Comparison of ENCODE assay signal across 7 mouse cellular contexts in genomic region chr11:120800061-120800904, GRCm38 (mm10). TPM values are rescaled to one million over a fixed set of nuclear protein-coding genes. Genes with fewer than 3 reads are reported as not detected.
DNase-seq lines count a peak whose midpoint lies in the region; ATAC-seq lines count a peak whose summit lies in the region.

No protein-coding gene starts in this region.

- peak overlapping the region; percentile 79 for H3K27ac ChIP-seq in embryonic facial prominence, embryonic 10.5 days (replicated peaks)
- H3K27ac ChIP-seq in intestine, embryonic 16.5 days (ENCODE audit: low read length), result peak overlapping the region; percentile 24; the same call in 1 of the 2 replicates
- peak overlapping the region; percentile 77 for H3K27ac ChIP-seq in limb, embryonic 10.5 days
- H3K27ac ChIP-seq in midbrain, embryonic 12.5 days (replicated peaks), result peak overlapping the region; percentile 27

- peak overlapping the region; percentile 13 for H3K4me3 ChIP-seq in embryonic facial prominence, embryonic 10.5 days
- no peak overlapping the region for H3K4me3 ChIP-seq in intestine, embryonic 16.5 days (ENCODE audit: low read length)
- H3K4me3 ChIP-seq in limb, embryonic 10.5 days, result peak overlapping the region; percentile 32
- H3K4me3 ChIP-seq in midbrain, embryonic 12.5 days, result no peak overlapping the region

- WGBS in embryonic facial prominence, embryonic 10.5 days, result 13% methylated on average over 10 of the region's 10 CpGs
- WGBS in intestine, embryonic 16.5 days, result 13% methylated on average over 10 of the region's 10 CpGs
- WGBS in limb, embryonic 10.5 days, result 13% methylated on average over 10 of the region's 10 CpGs
- 16% methylated on average over 10 of the region's 10 CpGs for WGBS in midbrain, embryonic 12.5 days

- H3K27me3 ChIP-seq in embryonic facial prominence, embryonic 10.5 days (replicated peaks; ENCODE audit: low read depth, poor library complexity, severe bottlenecking), result no peaks in the 10 kb centered on the region
- no peaks in the 10 kb centered on the region for H3K27me3 ChIP-seq in intestine, embryonic 16.5 days (replicated peaks; ENCODE audit: control insufficient read depth, insufficient read depth, low read length)
- H3K27me3 ChIP-seq in limb, embryonic 10.5 days (ENCODE audit: low read depth, poor library complexity, severe bottlenecking), result no peaks in the 10 kb centered on the region
- no peaks in the 10 kb centered on the region for H3K27me3 ChIP-seq in midbrain, embryonic 12.5 days

- no peak overlapping the region; the same call in 1 of the 2 replicates for H3K4me2 ChIP-seq in intestine, embryonic 16.5 days (ENCODE audit: low read depth, low read length)
- no peak overlapping the region for H3K4me2 ChIP-seq in midbrain, embryonic 12.5 days (replicated peaks)

- peak; percentile 94 for DNase-seq in adrenal gland, postnatal 10 days
- peak; percentile 90 for DNase-seq in embryonic facial prominence, embryonic 10.5 days (ENCODE audit: low spot score)
- peak; percentile 85 for DNase-seq in gonadal fat pad, adult 2 months (ENCODE audit: low read depth)
- DNase-seq in limb, embryonic 10.5 days (ENCODE audit: low spot score), result peak; percentile 91
- peak; percentile 86 for DNase-seq in skeletal muscle tissue, adult 2 months (ENCODE audit: low read depth, low spot score)

- H3K4me1 ChIP-seq in embryonic facial prominence, embryonic 10.5 days, result peaks cover 24% of the 10 kb centered on the region
- peaks cover 15% of the 10 kb centered on the region for H3K4me1 ChIP-seq in intestine, embryonic 16.5 days (ENCODE audit: control insufficient read depth, insufficient read depth, low read length)
- peaks cover 23% of the 10 kb centered on the region for H3K4me1 ChIP-seq in limb, embryonic 10.5 days
- peaks cover 6% of the 10 kb centered on the region for H3K4me1 ChIP-seq in midbrain, embryonic 12.5 days

- peak; percentile 67 for ATAC-seq in intestine, embryonic 16.5 days
- ATAC-seq in midbrain, embryonic 12.5 days (ENCODE audit: low FRiP score, low read depth), result peak; percentile 50; the same call in 1 of the 2 replicates

- no peaks in the 10 kb centered on the region for H3K9me3 ChIP-seq in embryonic facial prominence, embryonic 10.5 days
- no peaks in the 10 kb centered on the region for H3K9me3 ChIP-seq in intestine, embryonic 16.5 days (ENCODE audit: control insufficient read depth, low read length)
- no peaks in the 10 kb centered on the region for H3K9me3 ChIP-seq in limb, embryonic 10.5 days (replicated peaks)
- H3K9me3 ChIP-seq in midbrain, embryonic 12.5 days, result no peaks in the 10 kb centered on the region

- H3K9ac ChIP-seq in intestine, embryonic 16.5 days (ENCODE audit: low read depth, low read length), result peak overlapping the region; percentile 52
- H3K9ac ChIP-seq in midbrain, embryonic 12.5 days (replicated peaks), result 0 out of 2 replicates have a peak overlapping the region, but pooled peaks have one; percentile 16

- peaks cover 7% of the 10 kb centered on the region for H3K36me3 ChIP-seq in embryonic facial prominence, embryonic 10.5 days (replicated peaks)
- H3K36me3 ChIP-seq in intestine, embryonic 16.5 days (ENCODE audit: control insufficient read depth, insufficient read depth, low read length), result no peaks in the 10 kb centered on the region
- H3K36me3 ChIP-seq in limb, embryonic 10.5 days, result peaks cover 5% of the 10 kb centered on the region
- H3K36me3 ChIP-seq in midbrain, embryonic 12.5 days, result peaks cover 6% of the 10 kb centered on the region

RNA-seq across cellular contexts. Expression of gene Dus1l, which starts 4.1 kb away (rescaled TPM):
- 10 to 100 TPM; 61.2 to 64.3 TPM for total RNA-seq in adrenal gland, postnatal 10 days (2021)
- polyA plus RNA-seq in embryonic facial prominence, embryonic 10.5 days (2016; fragmentation: Nextera tagmentation; extraction: Ambion mirVana), result 96.6 and 101 TPM in 2 replicates
- 31.7 and 31.9 TPM in 2 replicates for polyA plus RNA-seq in gonadal fat pad, adult 2 months (2012; rRNA removed)
- polyA plus RNA-seq in intestine, embryonic 16.5 days (2015; fragmentation: Nextera tagmentation; extraction: Ambion mirVana), result 78.6 and 82.0 TPM in 2 replicates
- polyA plus RNA-seq in limb, embryonic 10.5 days (2016; fragmentation: Nextera tagmentation; extraction: Ambion mirVana), result 122 and 136 TPM in 2 replicates
- 64.2 and 67.6 TPM in 2 replicates for polyA plus RNA-seq in midbrain, embryonic 12.5 days (2016; fragmentation: Nextera tagmentation; extraction: Ambion mirVana)

RNA-seq across cellular contexts. Expression of gene Gps1, which starts 16.2 kb away (rescaled TPM):
- 10 to 100 TPM; 84.2 to 89.3 TPM for total RNA-seq in adrenal gland, postnatal 10 days (2021)
- 265 and 272 TPM in 2 replicates for polyA plus RNA-seq in embryonic facial prominence, embryonic 10.5 days (2016; fragmentation: Nextera tagmentation; extraction: Ambion mirVana)
- polyA plus RNA-seq in gonadal fat pad, adult 2 months (2012; rRNA removed), result 207 and 231 TPM in 2 replicates
- polyA plus RNA-seq in intestine, embryonic 16.5 days (2015; fragmentation: Nextera tagmentation; extraction: Ambion mirVana), result 164 and 179 TPM in 2 replicates
- 269 and 270 TPM in 2 replicates for polyA plus RNA-seq in limb, embryonic 10.5 days (2016; fragmentation: Nextera tagmentation; extraction: Ambion mirVana)
- polyA plus RNA-seq in midbrain, embryonic 12.5 days (2016; fragmentation: Nextera tagmentation; extraction: Ambion mirVana), result 235 and 248 TPM in 2 replicates

RNA-seq across cellular contexts. Expression of gene Rfng, which starts 16.3 kb away (rescaled TPM):
- total RNA-seq in adrenal gland, postnatal 10 days (2021), result 10 to 100 TPM; 15.9 to 20.6 TPM
- 40.0 and 42.1 TPM in 2 replicates for polyA plus RNA-seq in embryonic facial prominence, embryonic 10.5 days (2016; fragmentation: Nextera tagmentation; extraction: Ambion mirVana)
- 35.8 and 37.8 TPM in 2 replicates for polyA plus RNA-seq in gonadal fat pad, adult 2 months (2012; rRNA removed)
- polyA plus RNA-seq in intestine, embryonic 16.5 days (2015; fragmentation: Nextera tagmentation; extraction: Ambion mirVana), result 40.6 and 40.7 TPM in 2 replicates
- polyA plus RNA-seq in limb, embryonic 10.5 days (2016; fragmentation: Nextera tagmentation; extraction: Ambion mirVana), result 35.7 and 40.4 TPM in 2 replicates
- 63.4 and 66.4 TPM in 2 replicates for polyA plus RNA-seq in midbrain, embryonic 12.5 days (2016; fragmentation: Nextera tagmentation; extraction: Ambion mirVana)

RNA-seq across cellular contexts. Expression of gene Fasn, which starts 24.1 kb away (rescaled TPM):
- 100 to 1,000 TPM in 1 of 2 experiments, 10 to 100 TPM in 1; 93.1 to 104 TPM for total RNA-seq in adrenal gland, postnatal 10 days (2021)
- polyA plus RNA-seq in embryonic facial prominence, embryonic 10.5 days (2016; fragmentation: Nextera tagmentation; extraction: Ambion mirVana), result 121 and 132 TPM in 2 replicates
- 2,531 and 4,379 TPM in 2 replicates for polyA plus RNA-seq in gonadal fat pad, adult 2 months (2012; rRNA removed)
- 42.0 and 47.6 TPM in 2 replicates for polyA plus RNA-seq in intestine, embryonic 16.5 days (2015; fragmentation: Nextera tagmentation; extraction: Ambion mirVana)
- 125 and 139 TPM in 2 replicates for polyA plus RNA-seq in limb, embryonic 10.5 days (2016; fragmentation: Nextera tagmentation; extraction: Ambion mirVana)
- 139 and 140 TPM in 2 replicates for polyA plus RNA-seq in midbrain, embryonic 12.5 days (2016; fragmentation: Nextera tagmentation; extraction: Ambion mirVana)

RNA-seq across cellular contexts. Expression of gene Hmga1b, which starts 37.7 kb away (rescaled TPM):
- total RNA-seq in adrenal gland, postnatal 10 days (2021), result 10 to 100 TPM; 23.9 to 46.6 TPM
- 10.5 and 11.6 TPM in 2 replicates for polyA plus RNA-seq in embryonic facial prominence, embryonic 10.5 days (2016; fragmentation: Nextera tagmentation; extraction: Ambion mirVana)
- polyA plus RNA-seq in gonadal fat pad, adult 2 months (2012; rRNA removed), result 0.59 and 1.1 TPM in 2 replicates
- 5.9 and 7.6 TPM in 2 replicates for polyA plus RNA-seq in intestine, embryonic 16.5 days (2015; fragmentation: Nextera tagmentation; extraction: Ambion mirVana)
- polyA plus RNA-seq in limb, embryonic 10.5 days (2016; fragmentation: Nextera tagmentation; extraction: Ambion mirVana), result 9.3 and 20.0 TPM in 2 replicates
- polyA plus RNA-seq in midbrain, embryonic 12.5 days (2016; fragmentation: Nextera tagmentation; extraction: Ambion mirVana), result 5.4 and 6.8 TPM in 2 replicates

Comparison
In these comparisons a context has a peak if more than half of its experiments do, and no peak if none do; other contexts are left out.
1. H3K27ac ChIP-seq: peak in every context shown above with its lines; median percentile 79 in embryonic facial prominence, embryonic 10.5 days; 77 in limb, embryonic 10.5 days; 27 in midbrain, embryonic 12.5 days; 24 in intestine, embryonic 16.5 days.
2. H3K4me3 ChIP-seq: peak in embryonic facial prominence, embryonic 10.5 days (single experiment) and limb, embryonic 10.5 days (single experiment); none in intestine, embryonic 16.5 days (single experiment) and midbrain, embryonic 12.5 days (single experiment).
3. Peak in every context shown above with its lines, with median percentiles within 50 percentile points of each other: DNase-seq.